Mouse (Mus musculus) neural tube, embryonic 13.5 days (tissue): ENCODE measurements around the gene Dlgap3. TPM values are rescaled to one million over a fixed set of nuclear protein-coding genes. Genes with fewer than 3 reads are reported as not detected.

Experiments used
- polyA plus RNA-seq: library from polyadenylated mRNA; unstranded; fragments of >200 nt; fragmentation: Nextera tagmentation; extraction: Ambion mirVana; gene quantifications from 2 replicates; pipeline ENCODE4 v1.2.1, GENCODE M21; 2015

Dlgap3 gene
- polyA plus RNA-seq, 1 experiment from 2014 or later, result 13.4 TPM

Other genes starting within 250 kb of the Dlgap3 start
- 26.7 and 27.6 TPM in 2 replicates for gene Zmym4, start 201.1 kb upstream of the Dlgap3 start, polyA plus RNA-seq
- gene Sfpq, start 147.9 kb upstream of the Dlgap3 start, polyA plus RNA-seq, result 88.0 and 102 TPM in 2 replicates
- 25.0 TPM in 2 replicates for gene Zmym1, start 108.1 kb upstream of the Dlgap3 start, polyA plus RNA-seq
- 27.9 and 29.2 TPM in 2 replicates for gene Zmym6, start 91.8 kb upstream of the Dlgap3 start, polyA plus RNA-seq
- gene Tmem35b, start 45.5 kb upstream of the Dlgap3 start, polyA plus RNA-seq, result 18.6 and 18.8 TPM in 2 replicates
- 57.9 and 60.3 TPM in 2 replicates for gene Smim12, start 74.6 kb downstream of the Dlgap3 start, polyA plus RNA-seq
- 18.4 and 22.9 TPM in 2 replicates for gene Gja4, start 144.8 kb downstream of the Dlgap3 start, polyA plus RNA-seq
- not detected in 2 replicates for gene Gjb3, start 161.6 kb downstream of the Dlgap3 start, polyA plus RNA-seq
- not detected in 2 replicates for gene Gjb4, start 184.9 kb downstream of the Dlgap3 start, polyA plus RNA-seq
- gene Gjb5, start 189.0 kb downstream of the Dlgap3 start, polyA plus RNA-seq, result 0.22 and 0.45 TPM in 2 replicates